Mouse (Mus musculus) right cerebral cortex, postnatal 14 days (tissue): ENCODE data around the gene Aip.
A peak's percentile ranks its signal among the peaks of the same experiment; 100 is the strongest.
"Not testable (repeated sequence)": the region's sequence is repeated elsewhere in the genome, so short reads cannot be mapped to it uniquely, and the experiment has no call there.

Experiments used
- DNase-seq: peaks from one replicate; pipeline ENCODE4 v3.0.0; 2022

The Aip gene

DNA sequence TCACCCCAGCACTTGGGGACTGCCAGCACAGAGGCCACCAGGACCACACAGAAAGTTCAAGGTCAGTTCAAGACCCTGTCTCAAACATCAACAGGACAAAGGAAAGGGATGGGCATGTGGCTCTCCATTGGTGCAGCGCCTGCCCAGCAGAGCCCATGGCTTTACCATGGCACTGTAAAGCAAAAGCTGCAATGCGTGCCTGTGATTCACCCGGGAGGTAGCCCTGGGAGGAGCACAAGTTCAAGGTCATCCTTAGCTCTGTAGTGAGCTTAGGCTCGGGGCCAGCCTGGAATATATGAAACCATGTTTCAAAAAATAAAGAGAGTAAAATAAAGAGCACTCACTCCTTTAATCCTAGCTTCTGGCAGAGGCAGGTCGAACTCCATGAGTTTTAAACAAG lies 26.2 kb upstream of the Aip start:
- no peak for DNase-seq

DNA sequence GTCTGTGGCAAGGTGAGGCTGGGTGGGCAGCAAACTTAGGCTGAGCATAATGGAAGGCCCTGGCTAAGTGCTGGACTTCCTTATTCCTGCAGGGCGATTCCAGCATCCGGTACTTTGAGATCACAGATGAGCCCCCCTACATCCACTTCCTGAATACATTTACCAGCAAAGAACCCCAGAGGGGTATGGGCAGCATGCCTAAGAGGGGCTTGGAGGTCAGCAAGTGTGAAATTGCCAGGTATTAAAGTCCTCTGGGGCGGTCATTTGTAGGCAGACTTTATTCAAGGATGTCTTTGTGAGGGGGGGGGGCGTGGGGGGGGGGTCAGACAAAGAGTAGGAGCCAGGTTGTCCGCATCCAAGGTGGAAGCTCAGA lies 25.8 kb upstream of the Aip start:
- DNase-seq: no peak

- DNase-seq: no peak
Observed at GRCm38 (mm10) chr19:4150567-4151487, 25.2 kb upstream of the Aip start.

DNA sequence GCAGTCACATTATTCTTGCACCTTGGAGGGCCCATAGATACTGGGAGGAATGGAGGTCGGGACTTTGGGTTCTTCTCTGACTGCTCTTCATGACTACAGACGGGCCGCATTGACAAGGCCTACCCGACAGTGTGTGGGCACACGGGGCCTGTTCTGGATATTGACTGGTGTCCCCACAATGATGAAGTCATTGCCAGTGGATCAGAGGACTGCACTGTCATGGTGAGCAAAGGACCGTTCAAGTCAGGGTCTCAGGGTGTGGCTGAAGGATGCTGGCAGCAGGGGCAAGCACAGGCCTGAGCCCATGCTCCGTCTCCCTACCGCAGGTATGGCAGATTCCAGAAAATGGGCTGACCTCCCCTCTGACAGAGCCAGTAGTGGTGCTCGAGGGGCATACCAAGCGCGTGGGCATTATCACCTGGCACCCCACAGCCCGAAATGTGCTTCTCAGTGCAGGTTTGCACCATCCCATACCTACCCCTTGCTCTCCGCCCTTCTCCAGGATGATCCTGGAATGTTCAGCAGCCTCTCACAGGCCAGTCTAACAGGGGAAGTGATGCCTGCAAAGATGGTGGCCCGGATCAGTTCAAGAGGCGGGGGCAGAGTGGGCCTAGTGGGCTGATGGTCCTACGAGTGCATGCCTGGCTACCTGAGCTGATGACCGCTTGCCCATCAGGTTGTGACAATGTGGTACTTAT lies 24.3 kb upstream of the Aip start:
- DNase-seq: no peak

GRCm38 (mm10) chr19:4149283-4149682 lies 23.6 kb upstream of the Aip start:
- no peak for DNase-seq

- no peak for DNase-seq
Observed at GRCm38 (mm10) chr19:4148819-4149218, 23.2 kb upstream of the Aip start.

- peak; percentile 96 for DNase-seq
Observed at GRCm38 (mm10) chr19:4148491-4148806, 22.8 kb upstream of the Aip start, which contains the start of gene Coro1b. Gene Coro1b (plus strand): TSS chr19:4148619.

DNA sequence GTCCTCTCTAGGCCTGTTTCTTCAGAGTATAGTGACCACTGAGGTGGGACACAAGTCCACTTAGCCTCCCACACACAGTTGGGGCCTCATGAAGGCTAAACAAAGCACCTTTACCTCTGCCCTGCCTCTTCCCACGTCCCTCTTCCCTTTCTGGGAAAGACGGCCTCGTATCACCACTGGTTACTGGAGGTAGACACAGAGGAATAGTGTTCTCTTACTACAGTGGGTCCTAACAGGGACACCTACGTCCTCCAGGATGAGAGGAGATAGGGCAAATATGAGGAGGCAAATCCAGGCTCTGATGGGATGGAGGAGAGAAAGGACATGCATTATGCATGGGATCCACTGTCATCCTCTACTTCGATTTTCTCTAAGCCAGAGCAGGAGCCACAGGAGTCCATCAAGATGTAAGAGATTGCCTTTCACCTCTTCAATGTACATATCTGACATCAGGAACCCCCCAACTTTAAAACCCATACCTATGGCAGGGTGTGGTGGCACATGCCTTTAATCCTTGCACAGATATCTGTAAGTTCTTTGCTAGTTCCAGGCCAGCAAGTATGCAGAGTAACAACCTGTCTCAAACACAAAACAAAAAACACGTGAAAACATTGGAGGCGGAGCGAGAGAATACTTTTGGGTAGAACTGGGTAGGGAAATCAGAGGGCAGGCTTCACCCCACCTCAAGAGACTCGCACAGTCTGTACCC lies 22.3 kb upstream of the Aip start:
- no peak for DNase-seq

DNA sequence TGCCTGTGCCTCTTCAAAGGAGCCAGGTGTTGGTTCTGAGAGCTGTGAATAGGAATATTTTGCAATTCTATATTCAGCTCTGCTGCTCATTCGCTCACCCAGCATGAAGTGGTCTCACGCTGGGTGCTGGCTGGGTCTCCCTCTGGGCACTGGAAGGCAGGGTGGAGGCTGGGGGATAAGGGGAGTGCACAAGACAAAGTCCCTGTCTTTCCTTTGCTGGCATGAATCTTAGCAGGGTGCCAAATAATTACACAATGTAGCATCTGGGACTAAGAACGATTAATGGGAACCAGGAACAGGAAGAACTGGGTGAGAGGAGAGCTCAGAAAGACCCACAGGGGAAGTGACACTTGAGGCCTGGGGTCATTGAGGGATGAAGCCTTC lies 21.4 kb upstream of the Aip start:
- DNase-seq: no peak

- DNase-seq: no peak
Observed at GRCm38 (mm10) chr19:4146366-4147021, 20.8 kb upstream of the Aip start.

- DNase-seq: no peak
Observed at GRCm38 (mm10) chr19:4145936-4146335, 20.3 kb upstream of the Aip start.

DNA sequence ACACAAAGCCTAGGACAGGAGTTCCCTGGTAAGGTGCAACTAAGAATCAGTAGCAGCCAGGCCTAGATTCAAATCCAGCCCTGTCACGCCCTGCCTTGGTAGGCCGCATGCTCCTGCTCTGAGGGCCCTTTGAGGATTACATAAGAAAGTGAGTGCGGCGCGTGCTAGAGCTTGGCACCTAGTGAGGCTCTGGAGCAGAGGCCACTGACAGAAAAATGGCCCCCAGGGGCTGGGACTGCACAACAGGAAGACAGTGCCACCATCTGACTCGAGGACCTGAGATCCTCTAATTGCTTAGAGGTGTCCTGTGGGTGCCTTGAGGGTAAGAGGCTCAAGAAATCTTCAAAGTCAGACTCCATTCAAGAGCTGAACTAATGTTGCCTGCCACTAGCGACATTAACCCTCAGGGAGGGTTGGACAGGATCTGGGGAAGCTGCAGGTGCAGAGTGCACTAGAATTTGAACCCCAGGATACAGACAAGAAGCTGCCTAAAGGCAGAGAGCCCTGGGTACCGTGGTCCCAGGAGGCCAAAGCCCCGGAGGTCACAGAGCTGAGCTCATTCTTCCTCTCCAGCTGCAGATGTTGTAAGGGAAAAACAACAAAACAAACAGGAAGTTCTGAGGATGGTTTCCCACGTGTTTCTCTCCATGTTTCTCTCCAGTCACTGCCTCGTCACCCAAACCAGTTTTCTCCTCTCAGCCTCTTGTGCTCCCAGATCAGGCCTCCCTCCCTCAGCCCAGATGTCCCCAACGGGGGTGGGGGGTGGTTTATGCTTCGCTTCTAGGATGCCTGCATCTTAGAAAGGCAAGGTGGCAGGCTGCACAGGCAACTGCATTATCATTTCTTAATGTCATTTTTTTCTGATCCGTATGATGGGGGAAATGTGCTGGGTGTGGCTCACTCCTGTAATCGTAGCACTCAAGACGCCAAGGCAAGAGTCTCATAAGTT lies 19.2 kb upstream of the Aip start:
- no peak for DNase-seq

DNA sequence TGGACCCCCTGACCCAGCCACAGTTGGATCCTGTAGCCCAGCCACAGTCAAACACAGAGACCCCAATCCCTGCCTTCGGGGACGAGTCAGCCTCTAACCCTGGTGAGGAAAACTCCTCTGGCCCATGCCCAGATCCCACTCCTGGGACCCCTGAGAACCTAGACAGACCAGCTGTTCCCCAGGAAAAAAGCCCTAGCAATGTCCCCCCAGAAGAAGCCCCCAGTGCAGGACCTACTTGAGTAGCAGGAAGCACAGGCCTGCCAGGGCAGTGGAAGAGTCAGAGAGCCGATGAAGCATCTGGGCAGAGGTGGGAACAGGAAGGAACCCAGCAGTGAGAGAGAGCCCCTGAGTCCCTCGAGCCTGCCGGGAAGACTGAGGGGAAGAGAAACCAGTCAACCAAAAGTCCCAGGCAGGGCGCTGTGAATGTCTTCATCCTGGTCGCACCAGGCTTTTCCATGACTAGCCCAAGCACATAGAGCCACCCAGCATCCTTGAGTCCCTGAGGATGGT lies 18.2 kb upstream of the Aip start, which contains the start of gene Cabp4:
Cabp4 (minus strand) TSS at position 275 of the 510 bp plus-strand sequence.
- no peak for DNase-seq

DNA sequence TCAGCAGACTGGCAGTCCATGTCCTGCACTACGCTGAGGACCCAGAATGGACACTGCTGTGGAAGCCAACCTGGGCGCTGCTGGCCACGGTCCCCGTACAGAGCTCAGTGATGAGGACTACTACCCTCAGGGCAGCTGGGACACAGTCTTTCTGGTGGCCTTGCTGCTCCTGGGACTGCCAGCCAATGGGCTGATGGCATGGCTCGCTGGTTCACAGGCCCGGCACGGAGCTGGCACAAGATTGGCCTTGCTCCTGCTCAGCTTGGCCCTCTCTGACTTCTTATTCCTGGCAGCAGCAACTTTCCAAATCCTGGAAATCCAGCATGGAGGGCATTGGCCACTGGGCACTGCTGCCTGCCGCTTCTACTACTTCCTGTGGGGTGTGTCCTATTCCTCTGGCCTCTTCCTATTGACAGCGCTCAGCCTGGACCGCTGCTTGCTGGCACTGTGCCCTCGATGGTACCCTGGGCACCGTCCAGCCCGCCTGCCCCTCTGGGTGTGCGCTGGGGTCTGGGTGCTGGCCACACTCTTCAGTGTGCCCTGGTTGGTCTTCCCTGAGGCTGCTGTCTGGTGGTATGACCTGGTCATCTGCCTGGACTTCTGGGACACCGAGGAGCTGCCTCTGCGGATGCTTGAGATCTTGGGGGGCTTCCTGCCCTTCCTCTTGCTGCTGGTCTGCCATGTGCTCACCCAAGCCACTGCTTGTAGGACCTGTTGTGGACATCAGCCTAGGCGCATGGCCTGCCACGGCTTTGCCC lies 16.9 kb upstream of the Aip start:
- DNase-seq: no peak

GRCm38 (mm10) chr19:4140147-4140546 lies 14.5 kb upstream of the Aip start:
- DNase-seq: no peak

DNA sequence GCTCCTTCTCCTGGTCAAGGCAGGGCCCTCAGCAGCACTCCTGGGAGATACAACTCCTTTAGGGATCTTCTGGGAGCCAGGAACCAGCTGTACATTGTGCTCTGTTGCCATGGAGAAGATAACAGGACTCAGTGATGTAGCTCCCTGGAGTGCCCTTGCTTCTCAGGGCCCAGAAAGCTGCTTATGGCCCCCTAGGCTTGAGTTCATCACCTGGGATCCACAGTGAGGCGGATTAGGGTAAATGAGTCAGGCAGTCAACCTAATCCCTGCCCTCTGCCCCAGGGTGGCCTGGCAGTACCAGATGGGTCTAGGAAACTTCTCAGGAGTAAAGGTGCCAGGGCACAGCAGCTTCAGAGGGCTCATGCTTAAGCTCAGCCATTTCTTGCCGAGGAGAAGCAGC lies 13.8 kb upstream of the Aip start, which contains the start of gene Gpr152:
Gpr152 (plus strand) TSS at position 342 of the 400 bp plus-strand sequence.
- DNase-seq: no peak

GRCm38 (mm10) chr19:4137913-4138312 lies 12.3 kb upstream of the Aip start:
- DNase-seq: no peak

DNA sequence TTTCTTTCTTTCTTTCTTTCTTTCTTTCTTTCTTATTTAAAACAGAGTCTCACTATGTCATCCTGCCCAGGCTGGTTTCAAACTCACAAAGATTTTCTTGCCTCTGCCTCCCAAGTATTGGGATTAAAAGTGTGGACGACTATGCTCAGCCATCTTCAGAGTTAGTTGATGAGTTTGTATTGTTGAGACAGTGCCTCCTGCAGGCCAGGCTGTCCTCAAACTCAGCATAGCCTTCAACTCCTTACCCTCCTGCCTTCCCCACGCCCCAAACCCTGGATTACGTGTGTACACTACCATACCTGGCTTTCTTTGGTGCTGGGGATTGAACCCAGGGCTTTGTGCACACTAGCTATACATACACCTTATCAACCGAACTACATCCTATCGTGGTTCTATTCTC lies 10.8 kb upstream of the Aip start:
- no peak for DNase-seq

DNA sequence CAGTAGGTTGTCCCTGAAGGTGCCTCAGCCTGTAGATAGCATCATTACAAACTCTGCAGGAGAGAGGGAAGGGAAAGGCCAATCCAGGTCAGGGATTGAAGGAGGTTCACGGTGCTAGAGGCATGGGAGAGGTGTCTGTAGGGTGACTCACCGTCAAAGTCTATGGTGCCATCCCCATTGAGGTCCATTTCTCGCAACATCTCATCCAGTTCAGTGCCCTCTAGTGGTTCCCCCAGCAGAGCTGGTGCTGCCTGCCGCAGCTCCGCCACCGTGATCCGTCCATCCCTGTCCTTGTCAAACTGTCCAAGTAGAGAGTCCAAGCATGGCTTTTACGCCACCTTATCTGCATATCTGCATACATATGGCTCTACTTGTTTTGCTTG lies 10.3 kb upstream of the Aip start:
- DNase-seq: not testable (repeated sequence)

- not testable (repeated sequence) for DNase-seq
Observed at GRCm38 (mm10) chr19:4135229-4135962, 9.7 kb upstream of the Aip start.
